Mouse (Mus musculus) heart, postnatal 4 days (tissue): ENCODE data around the gene Tkt. TPM values are rescaled to one million over a fixed set of nuclear protein-coding genes. Genes with fewer than 3 reads are reported as not detected.
"Not testable (repeated sequence)": the region's sequence is repeated elsewhere in the genome, so short reads cannot be mapped to it uniquely, and the experiment has no call there.

Experiments
- DNase-seq: peaks from one replicate; pipeline ENCODE4 v3.0.0; 2021
- total RNA-seq, 2 experiments: library from RNA; stranded (reverse); gene quantifications; 2 replicates each; pipeline ENCODE4 v1.2.3; 2021

The Tkt gene
- 10 to 100 TPM; 67.9 to 69.2 TPM for total RNA-seq

GRCm38 (mm10) chr14:30548131-30548720 is at the start of gene Tkt:
Gene Tkt, plus strand, starts transcription at chr14:30548359.
- peak; percentile 91 for DNase-seq

- no peak for DNase-seq
These were observed 43.2 kb upstream of the Tkt start for GRCm38 (mm10) chr14:30504990-30505389.

- DNase-seq, result no peak
These were observed 37.9 kb upstream of the Tkt start for GRCm38 (mm10) chr14:30510214-30510763.

GRCm38 (mm10) chr14:30512896-30513295 is 35.3 kb upstream of the Tkt start:
- DNase-seq, result no peak

GRCm38 (mm10) chr14:30515931-30516723 is 32.0 kb upstream of the Tkt start:
- no peak for DNase-seq

- no peak for DNase-seq
These were observed 28.8 kb upstream of the Tkt start for GRCm38 (mm10) chr14:30519323-30519722.

- DNase-seq, result no peak
These were observed 24.8 kb upstream of the Tkt start for GRCm38 (mm10) chr14:30523356-30523755.

GRCm38 (mm10) chr14:30528392-30528791 is 19.8 kb upstream of the Tkt start:
- DNase-seq, result no peak

- no peak for DNase-seq
These were observed 19.2 kb upstream of the Tkt start for GRCm38 (mm10) chr14:30528961-30529360.

- no peak for DNase-seq
These were observed 18.7 kb upstream of the Tkt start for GRCm38 (mm10) chr14:30529454-30529853.

GRCm38 (mm10) chr14:30530726-30531269 is 17.4 kb upstream of the Tkt start:
- DNase-seq, result peak; percentile 70

GRCm38 (mm10) chr14:30531431-30531830 is 16.7 kb upstream of the Tkt start:
- no peak for DNase-seq

GRCm38 (mm10) chr14:30531896-30532295 is 16.3 kb upstream of the Tkt start:
- DNase-seq, result no peak

- DNase-seq, result no peak
These were observed 14.2 kb upstream of the Tkt start for GRCm38 (mm10) chr14:30533780-30534450.

- peak; percentile 75 for DNase-seq
These were observed 6.6 kb upstream of the Tkt start for GRCm38 (mm10) chr14:30541541-30541940.

GRCm38 (mm10) chr14:30543331-30543730 is 4.8 kb upstream of the Tkt start:
- DNase-seq, result not testable (repeated sequence)

GRCm38 (mm10) chr14:30548965-30549776 is 1.0 kb downstream of the Tkt start:
- peak; percentile 98 for DNase-seq

- DNase-seq, result no peak
These were observed 1.6 kb downstream of the Tkt start for GRCm38 (mm10) chr14:30549777-30550149.

GRCm38 (mm10) chr14:30550232-30551070 is 2.3 kb downstream of the Tkt start:
- no peak for DNase-seq

GRCm38 (mm10) chr14:30551509-30551908 is 3.4 kb downstream of the Tkt start:
- peak; percentile 58 for DNase-seq

GRCm38 (mm10) chr14:30551981-30552380 is 3.8 kb downstream of the Tkt start:
- no peak for DNase-seq
